Mouse (Mus musculus): ENCODE data around the gene Rbm18. TPM values are rescaled to one million over a fixed set of nuclear protein-coding genes. Genes with fewer than 3 reads are reported as not detected.

Gene Rbm18
- polyA plus RNA-seq, 1 experiment from 2014 or later, result 73.4 TPM

GRCm38 (mm10) chr2:36090853-36091741, 45.5 kb downstream of the Rbm18 start:
- Histone ChIP-seq H3K27ac (replicated peaks; ENCODE audit: low read depth, low read length) (0 out of 2 replicates have a peak overlapping the region, but pooled peaks have one; percentile 24), H3K9me3 (ENCODE audit: control insufficient read depth, low read length) (no peaks in the 10 kb centered on the region), H3K36me3 (ENCODE audit: control insufficient read depth, insufficient read depth, low read length) (0 out of 2 replicates have a peak, but pooled peaks cover 6% of the 10 kb centered on the region), H3K4me3 (ENCODE audit: low read depth, low read length) (peak overlapping the region; percentile 47), H3K4me1 (ENCODE audit: control insufficient read depth, insufficient read depth, low read length) (peaks cover 15% of the 10 kb centered on the region), H3K27me3 (replicated peaks; ENCODE audit: control insufficient read depth, insufficient read depth, low read length) (peaks cover 85% of the 10 kb centered on the region), H3K4me2 (ENCODE audit: low read depth, low read length) (peak overlapping the region; percentile 63), H3K9ac (ENCODE audit: low read depth, low read length) (peak overlapping the region; percentile 51)
- peak; percentile 84 for DNase-seq (ENCODE audit: low spot score)
- peak; percentile 90 for ATAC-seq (ENCODE audit: low read depth)
- 6% methylated on average over 50 of the region's 70 CpGs for WGBS

GRCm38 (mm10) chr2:36089190-36089589, 47.4 kb downstream of the Rbm18 start:
- DNase-seq (ENCODE audit: low spot score), result no peak
- Histone ChIP-seq H3K4me2 (ENCODE audit: low read depth, low read length) (no peak overlapping the region), H3K9me3 (ENCODE audit: control insufficient read depth, low read length) (no peaks in the 10 kb centered on the region), H3K36me3 (ENCODE audit: control insufficient read depth, insufficient read depth, low read length) (0 out of 2 replicates have a peak, but pooled peaks cover 6% of the 10 kb centered on the region), H3K4me3 (ENCODE audit: low read depth, low read length) (no peak overlapping the region), H3K9ac (ENCODE audit: low read depth, low read length) (no peak overlapping the region), H3K4me1 (ENCODE audit: control insufficient read depth, insufficient read depth, low read length) (peaks cover 15% of the 10 kb centered on the region), H3K27me3 (replicated peaks; ENCODE audit: control insufficient read depth, insufficient read depth, low read length) (peaks cover 65% of the 10 kb centered on the region), H3K27ac (replicated peaks; ENCODE audit: low read depth, low read length) (no peak overlapping the region)
- ATAC-seq (ENCODE audit: low read depth), result no peak
- WGBS, result 58% methylated on average over 3 of the region's 3 CpGs

- peaks cover 9% of the 10 kb centered on the region; the same call in 1 of the 2 replicates for H3K4me1 ChIP-seq (ENCODE audit: control insufficient read depth, insufficient read depth, low read length)
- H3K4me2 ChIP-seq (ENCODE audit: low read depth, low read length), result no peak overlapping the region
- H3K4me3 ChIP-seq (ENCODE audit: low read depth, low read length), result no peak overlapping the region
- H3K9me3 ChIP-seq (ENCODE audit: control insufficient read depth, low read length), result no peaks in the 10 kb centered on the region
- DNase-seq (ENCODE audit: low spot score) (no peak), ATAC-seq (ENCODE audit: low read depth) (no peak)
- H3K36me3 ChIP-seq (ENCODE audit: control insufficient read depth, insufficient read depth, low read length), result no peaks in the 10 kb centered on the region
- H3K9ac ChIP-seq (ENCODE audit: low read depth, low read length), result no peak overlapping the region
- peaks cover 25% of the 10 kb centered on the region for H3K27me3 ChIP-seq (replicated peaks; ENCODE audit: control insufficient read depth, insufficient read depth, low read length)
- no peak overlapping the region for H3K27ac ChIP-seq (replicated peaks; ENCODE audit: low read depth, low read length)
- 80% methylated on average over 1 of the region's 1 CpGs for WGBS
These were observed 51.5 kb downstream of the Rbm18 start for GRCm38 (mm10) chr2:36085041-36085440.

GRCm38 (mm10) chr2:36082802-36083580, 53.6 kb downstream of the Rbm18 start:
- H3K4me2 ChIP-seq (ENCODE audit: low read depth, low read length), result no peak overlapping the region
- H3K9me3 ChIP-seq (ENCODE audit: control insufficient read depth, low read length), result no peaks in the 10 kb centered on the region
- H3K9ac ChIP-seq (ENCODE audit: low read depth, low read length), result no peak overlapping the region
- ATAC-seq (ENCODE audit: low read depth), result 0 out of 2 replicates have a peak, but pooled peaks have one; percentile 12
- H3K4me1 ChIP-seq (ENCODE audit: control insufficient read depth, insufficient read depth, low read length), result peaks cover 20% of the 10 kb centered on the region; the same call in 1 of the 2 replicates
- no peak overlapping the region for H3K27ac ChIP-seq (replicated peaks; ENCODE audit: low read depth, low read length)
- peaks cover 11% of the 10 kb centered on the region; the same call in 1 of the 2 replicates for H3K27me3 ChIP-seq (replicated peaks; ENCODE audit: control insufficient read depth, insufficient read depth, low read length)
- 77% methylated on average over 9 of the region's 9 CpGs for WGBS
- H3K4me3 ChIP-seq (ENCODE audit: low read depth, low read length), result no peak overlapping the region
- DNase-seq (ENCODE audit: low spot score), result no peak
- no peaks in the 10 kb centered on the region for H3K36me3 ChIP-seq (ENCODE audit: control insufficient read depth, insufficient read depth, low read length)

- ATAC-seq (ENCODE audit: low read depth) (no peak), DNase-seq (ENCODE audit: low spot score) (no peak)
- Histone ChIP-seq H3K27me3 (replicated peaks; ENCODE audit: control insufficient read depth, insufficient read depth, low read length) (no peaks in the 10 kb centered on the region), H3K4me3 (ENCODE audit: low read depth, low read length) (no peak overlapping the region), H3K4me2 (ENCODE audit: low read depth, low read length) (no peak overlapping the region), H3K27ac (replicated peaks; ENCODE audit: low read depth, low read length) (no peak overlapping the region), H3K4me1 (ENCODE audit: control insufficient read depth, insufficient read depth, low read length) (peaks cover 29% of the 10 kb centered on the region), H3K9me3 (ENCODE audit: control insufficient read depth, low read length) (no peaks in the 10 kb centered on the region), H3K36me3 (ENCODE audit: control insufficient read depth, insufficient read depth, low read length) (no peaks in the 10 kb centered on the region), H3K9ac (ENCODE audit: low read depth, low read length) (no peak overlapping the region)
- WGBS, result 14% methylated on average over 9 of the region's 9 CpGs
These were observed 55.1 kb downstream of the Rbm18 start for GRCm38 (mm10) chr2:36081446-36081845.

GRCm38 (mm10) chr2:36077160-36077761, 59.3 kb downstream of the Rbm18 start:
- Histone ChIP-seq H3K9ac (ENCODE audit: low read depth, low read length) (no peak overlapping the region), H3K4me1 (ENCODE audit: control insufficient read depth, insufficient read depth, low read length) (peaks cover 24% of the 10 kb centered on the region), H3K27ac (replicated peaks; ENCODE audit: low read depth, low read length) (no peak overlapping the region), H3K4me2 (ENCODE audit: low read depth, low read length) (no peak overlapping the region), H3K9me3 (ENCODE audit: control insufficient read depth, low read length) (no peaks in the 10 kb centered on the region), H3K36me3 (ENCODE audit: control insufficient read depth, insufficient read depth, low read length) (no peaks in the 10 kb centered on the region), H3K27me3 (replicated peaks; ENCODE audit: control insufficient read depth, insufficient read depth, low read length) (no peaks in the 10 kb centered on the region), H3K4me3 (ENCODE audit: low read depth, low read length) (no peak overlapping the region)
- DNase-seq (ENCODE audit: low spot score) (no peak), ATAC-seq (ENCODE audit: low read depth) (peak; percentile 34; the same call in 1 of the 2 replicates)
- WGBS, result 21% methylated on average over 11 of the region's 11 CpGs

- DNase-seq (ENCODE audit: low spot score), result no peak
- peaks cover 19% of the 10 kb centered on the region for H3K4me1 ChIP-seq (ENCODE audit: control insufficient read depth, insufficient read depth, low read length)
- no peak overlapping the region for H3K27ac ChIP-seq (replicated peaks; ENCODE audit: low read depth, low read length)
- ATAC-seq (ENCODE audit: low read depth), result no peak
- 89% methylated on average over 5 of the region's 5 CpGs for WGBS
- no peaks in the 10 kb centered on the region for H3K36me3 ChIP-seq (ENCODE audit: control insufficient read depth, insufficient read depth, low read length)
- H3K9me3 ChIP-seq (ENCODE audit: control insufficient read depth, low read length), result no peaks in the 10 kb centered on the region
- H3K4me2 ChIP-seq (ENCODE audit: low read depth, low read length), result no peak overlapping the region
- no peaks in the 10 kb centered on the region for H3K27me3 ChIP-seq (replicated peaks; ENCODE audit: control insufficient read depth, insufficient read depth, low read length)
- no peak overlapping the region for H3K4me3 ChIP-seq (ENCODE audit: low read depth, low read length)
- H3K9ac ChIP-seq (ENCODE audit: low read depth, low read length), result no peak overlapping the region
These were observed 61.4 kb downstream of the Rbm18 start for GRCm38 (mm10) chr2:36075210-36075609.

- Histone ChIP-seq H3K4me2 (ENCODE audit: low read depth, low read length) (no peak overlapping the region), H3K4me3 (ENCODE audit: low read depth, low read length) (no peak overlapping the region), H3K27me3 (replicated peaks; ENCODE audit: control insufficient read depth, insufficient read depth, low read length) (no peaks in the 10 kb centered on the region), H3K36me3 (ENCODE audit: control insufficient read depth, insufficient read depth, low read length) (no peaks in the 10 kb centered on the region), H3K27ac (replicated peaks; ENCODE audit: low read depth, low read length) (no peak overlapping the region), H3K4me1 (ENCODE audit: control insufficient read depth, insufficient read depth, low read length) (peaks cover 15% of the 10 kb centered on the region), H3K9ac (ENCODE audit: low read depth, low read length) (no peak overlapping the region), H3K9me3 (ENCODE audit: control insufficient read depth, low read length) (no peaks in the 10 kb centered on the region)
- WGBS, result 45% methylated on average over 3 of the region's 3 CpGs
- DNase-seq (ENCODE audit: low spot score) (no peak), ATAC-seq (ENCODE audit: low read depth) (no peak)
These were observed 62.8 kb downstream of the Rbm18 start for GRCm38 (mm10) chr2:36073781-36074180.

Data from embryonic facial prominence, embryonic 14.5 days (tissue).